Mouse (Mus musculus) 3T3-L1 (cell line): Measurements from ENCODE around the gene Gm3752.
"Not testable (repeated sequence)": the region's sequence is repeated elsewhere in the genome, so short reads cannot be mapped to it uniquely, and the experiment has no call there.

Source experiments
- DNase-seq: peaks from one replicate; pipeline ENCODE4 v3.0.0-alpha.2; 2015; ENCODE audit warnings: low read depth, low spot score

Gene Gm3752

DNA sequence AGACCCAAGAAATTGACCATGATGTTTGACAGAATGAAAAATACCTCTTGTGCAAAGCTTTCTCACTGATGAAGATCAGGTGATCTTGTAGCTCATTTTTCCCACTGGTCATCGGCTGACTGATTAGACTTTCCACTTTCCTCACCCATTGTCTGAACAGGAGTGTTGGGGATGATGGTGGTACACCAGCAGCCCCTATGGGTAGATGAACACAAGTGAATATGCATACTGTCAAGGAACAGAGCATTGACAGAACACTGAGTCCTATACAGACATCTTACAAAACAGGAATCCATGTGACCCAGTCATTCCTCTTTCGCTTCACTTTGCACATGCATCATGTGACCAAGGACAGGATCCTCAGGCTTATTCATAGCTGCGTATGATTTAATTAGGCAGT lies at the start of gene Gm3752:
Gm3752 (minus strand) TSS at position 101 of the 400 bp plus-strand sequence.
- DNase-seq, result not testable (repeated sequence)

GRCm38 (mm10) chr14:7488731-7489130 lies 5.2 kb upstream of the Gm3752 start:
- not testable (repeated sequence) for DNase-seq

DNA sequence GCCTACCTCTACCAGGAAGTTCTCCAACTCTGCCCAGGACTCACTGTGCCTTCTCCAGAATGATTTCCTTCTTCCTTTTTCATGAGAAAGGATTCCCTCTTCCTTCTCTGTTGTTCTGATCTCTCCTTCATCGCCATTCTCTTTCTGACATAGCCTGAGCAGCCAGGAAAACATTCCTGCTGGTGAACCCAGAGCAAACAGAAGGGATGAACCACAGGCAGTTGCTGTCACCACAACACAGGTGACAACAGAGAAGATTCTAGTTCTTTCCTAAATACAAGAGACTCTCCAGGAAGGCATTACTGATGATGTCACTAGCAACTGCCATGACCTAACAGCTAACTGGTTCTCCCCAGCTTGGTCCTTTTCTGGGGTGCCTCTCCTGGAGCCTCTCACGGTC lies 32.7 kb downstream of the Gm3752 start, which contains the start of gene Gm3755:
Gm3755 (minus strand) TSS at position 101 of the 400 bp plus-strand sequence.
- DNase-seq, result not testable (repeated sequence)

GRCm38 (mm10) chr14:7422496-7422895 lies 61.1 kb downstream of the Gm3752 start:
- not testable (repeated sequence) for DNase-seq
